Mouse (Mus musculus): ENCODE data around the gene Gstp1. TPM values are rescaled to one million over a fixed set of nuclear protein-coding genes. Genes with fewer than 3 reads are reported as not detected.
A peak's percentile ranks its signal among the peaks of the same experiment; 100 is the strongest.

Gene Gstp1
- polyA plus RNA-seq (2014; fragmentation: Nextera tagmentation; extraction: Ambion mirVana) = 437 and 484 TPM in 2 replicates

DNA sequence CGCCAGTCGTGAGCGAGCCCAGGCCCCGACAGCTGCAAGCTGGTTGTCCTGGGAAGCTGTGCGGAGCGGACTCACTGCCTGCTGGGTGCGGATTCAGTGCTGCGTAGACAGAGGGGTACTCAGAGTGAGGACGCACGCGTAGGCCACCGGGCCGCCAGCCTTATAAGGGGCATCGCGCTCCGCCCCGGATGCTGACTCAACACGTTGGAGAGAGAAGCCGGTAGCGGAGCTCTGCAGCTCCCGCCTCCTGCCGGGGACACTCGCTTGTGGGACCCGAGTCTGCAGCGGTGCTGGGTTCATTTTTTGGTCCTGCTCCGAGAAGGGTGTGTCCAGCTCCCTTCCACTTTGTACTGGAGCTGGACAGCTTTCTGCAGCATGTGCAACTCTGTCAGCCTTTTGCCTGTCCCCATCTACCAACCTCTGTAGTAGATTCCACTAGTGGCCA, at the start of gene Gstp1:
Gstp1 (minus strand) TSS at position 198 of the 445 bp plus-strand sequence.
- WGBS = under 1% methylated on average over 26 of the region's 26 CpGs
- peak within 1 kb of the TSS; percentile 68 for H3K4me2 ChIP-seq (ENCODE audit: low read depth, low read length)
- no peaks in the 10 kb centered on the region for H3K9me3 ChIP-seq (ENCODE audit: control insufficient read depth, low read length)
- peak within 1 kb of the TSS; percentile 44; the same call in 1 of the 2 replicates for H3K27ac ChIP-seq (ENCODE audit: low read depth, low read length)
- peak within 1 kb of the TSS; percentile 54 for H3K4me3 ChIP-seq (ENCODE audit: low read depth, low read length)
- H3K27me3 ChIP-seq (ENCODE audit: control insufficient read depth, insufficient read depth, low read length) = no peaks in the 10 kb centered on the region
- H3K4me1 ChIP-seq (ENCODE audit: control insufficient read depth, insufficient read depth, low read length) = no peaks in the 10 kb centered on the region; the same call in 1 of the 2 replicates
- H3K9ac ChIP-seq (replicated peaks; ENCODE audit: low read depth, low read length) = peak within 1 kb of the TSS; percentile 65
- ATAC-seq (ENCODE audit: low read depth) = peak; percentile 86
- H3K36me3 ChIP-seq (ENCODE audit: control insufficient read depth, insufficient read depth, low read length) = no peaks in the 10 kb centered on the region

DNA sequence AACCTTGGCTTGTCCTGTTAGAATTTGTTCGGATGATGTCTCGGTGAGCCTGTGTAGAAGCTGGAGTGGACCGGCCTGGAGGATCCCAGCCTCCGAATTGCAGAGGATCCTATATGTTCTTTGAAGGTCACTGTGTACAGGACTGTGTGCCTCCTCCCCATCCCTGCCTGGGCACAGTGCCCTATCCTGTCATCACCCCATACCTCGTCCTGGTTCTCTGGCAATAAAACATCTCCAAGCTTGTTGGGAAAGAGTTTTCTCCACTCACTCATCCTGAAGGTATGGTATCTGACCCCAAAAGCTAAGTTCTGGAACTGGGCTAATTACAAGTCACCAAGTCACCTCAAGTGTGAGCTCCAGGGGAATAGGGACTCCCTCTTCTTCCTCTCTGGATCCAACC, 49.3 kb upstream of the Gstp1 start:
- Histone ChIP-seq H3K9ac (replicated peaks; ENCODE audit: low read depth, low read length) (no peak overlapping the region), H3K27me3 (ENCODE audit: control insufficient read depth, insufficient read depth, low read length) (no peaks in the 10 kb centered on the region), H3K27ac (ENCODE audit: low read depth, low read length) (no peak overlapping the region), H3K4me2 (ENCODE audit: low read depth, low read length) (no peak overlapping the region), H3K36me3 (ENCODE audit: control insufficient read depth, insufficient read depth, low read length) (no peaks in the 10 kb centered on the region), H3K9me3 (ENCODE audit: control insufficient read depth, low read length) (no peaks in the 10 kb centered on the region), H3K4me1 (ENCODE audit: control insufficient read depth, insufficient read depth, low read length) (no peaks in the 10 kb centered on the region), H3K4me3 (ENCODE audit: low read depth, low read length) (no peak overlapping the region)
- no peak for ATAC-seq (ENCODE audit: low read depth)
- 94% methylated on average over 5 of the region's 5 CpGs for WGBS

DNA sequence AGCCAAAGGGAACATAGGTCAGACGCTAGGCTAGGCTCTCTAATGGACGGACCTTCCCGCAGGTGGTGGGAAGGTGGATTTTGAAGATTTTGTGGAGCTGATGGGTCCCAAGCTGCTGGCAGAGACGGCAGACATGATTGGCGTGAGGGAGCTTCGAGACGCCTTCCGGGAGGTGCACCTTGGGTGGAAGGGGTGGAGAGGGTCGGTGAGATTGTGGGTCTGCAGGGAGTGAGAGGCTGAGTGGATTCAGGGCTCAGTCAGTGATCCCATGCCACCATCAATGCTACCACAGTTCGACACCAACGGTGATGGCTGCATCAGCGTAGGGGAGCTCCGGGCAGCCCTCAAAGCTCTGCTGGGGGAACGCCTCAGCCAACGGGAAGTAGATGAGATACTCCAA, 48.4 kb upstream of the Gstp1 start:
- WGBS = 93% methylated on average over 15 of the region's 15 CpGs
- Histone ChIP-seq H3K4me3 (ENCODE audit: low read depth, low read length) (no peak overlapping the region), H3K9ac (replicated peaks; ENCODE audit: low read depth, low read length) (no peak overlapping the region), H3K27me3 (ENCODE audit: control insufficient read depth, insufficient read depth, low read length) (no peaks in the 10 kb centered on the region), H3K27ac (ENCODE audit: low read depth, low read length) (no peak overlapping the region), H3K4me1 (ENCODE audit: control insufficient read depth, insufficient read depth, low read length) (no peaks in the 10 kb centered on the region), H3K36me3 (ENCODE audit: control insufficient read depth, insufficient read depth, low read length) (no peaks in the 10 kb centered on the region), H3K4me2 (ENCODE audit: low read depth, low read length) (no peak overlapping the region), H3K9me3 (ENCODE audit: control insufficient read depth, low read length) (no peaks in the 10 kb centered on the region)
- no peak for ATAC-seq (ENCODE audit: low read depth)

DNA sequence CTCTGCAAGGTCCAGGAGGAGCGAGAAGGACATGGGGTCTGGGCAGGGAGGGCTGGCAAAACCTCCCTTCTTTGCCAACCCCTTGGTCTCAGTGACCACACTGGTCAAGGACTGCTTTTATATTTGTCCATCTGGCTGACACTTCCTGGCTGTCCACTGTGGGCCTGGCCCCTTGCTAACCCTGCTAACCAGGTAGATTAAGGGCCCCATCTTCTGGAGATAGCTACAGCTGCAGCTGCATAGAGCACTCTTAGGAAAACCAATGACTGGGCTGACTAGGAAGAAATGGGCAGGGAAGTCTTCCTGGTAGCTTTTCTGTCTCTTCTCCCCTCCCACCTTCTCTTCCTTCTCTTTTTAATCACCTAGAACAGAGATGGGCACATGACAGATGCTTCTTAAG, 47.2 kb upstream of the Gstp1 start:
- 91% methylated on average over 1 of the region's 1 CpGs for WGBS
- Histone ChIP-seq H3K27ac (ENCODE audit: low read depth, low read length) (no peak overlapping the region), H3K4me3 (ENCODE audit: low read depth, low read length) (no peak overlapping the region), H3K9ac (replicated peaks; ENCODE audit: low read depth, low read length) (no peak overlapping the region), H3K4me1 (ENCODE audit: control insufficient read depth, insufficient read depth, low read length) (no peaks in the 10 kb centered on the region), H3K27me3 (ENCODE audit: control insufficient read depth, insufficient read depth, low read length) (no peaks in the 10 kb centered on the region), H3K4me2 (ENCODE audit: low read depth, low read length) (no peak overlapping the region), H3K36me3 (ENCODE audit: control insufficient read depth, insufficient read depth, low read length) (no peaks in the 10 kb centered on the region), H3K9me3 (ENCODE audit: control insufficient read depth, low read length) (no peaks in the 10 kb centered on the region)
- ATAC-seq (ENCODE audit: low read depth) = no peak

DNA sequence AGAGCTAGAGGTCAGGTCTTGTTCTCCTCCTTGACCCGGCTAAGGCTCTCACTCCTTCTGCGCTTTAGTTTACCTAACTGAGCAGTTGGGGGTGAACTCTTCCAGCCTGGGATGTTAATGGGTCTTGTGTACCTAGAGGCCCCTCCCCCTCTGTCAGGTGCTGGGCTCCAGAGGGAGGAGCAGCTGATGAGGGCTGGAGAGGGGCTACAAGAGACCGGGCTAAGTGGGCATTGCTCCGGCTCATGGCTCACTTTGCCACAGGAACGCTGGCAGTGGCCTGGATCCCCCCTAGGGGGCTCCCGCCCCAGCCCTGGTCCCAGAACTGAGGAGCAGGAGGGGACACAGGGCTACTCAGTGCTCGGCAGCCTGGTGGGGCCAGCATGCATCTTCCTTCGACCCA, 46.0 kb upstream of the Gstp1 start:
- Histone ChIP-seq H3K27me3 (ENCODE audit: control insufficient read depth, insufficient read depth, low read length) (no peaks in the 10 kb centered on the region), H3K9me3 (ENCODE audit: control insufficient read depth, low read length) (no peaks in the 10 kb centered on the region), H3K36me3 (ENCODE audit: control insufficient read depth, insufficient read depth, low read length) (no peaks in the 10 kb centered on the region), H3K27ac (ENCODE audit: low read depth, low read length) (no peak overlapping the region), H3K4me2 (ENCODE audit: low read depth, low read length) (no peak overlapping the region), H3K4me3 (ENCODE audit: low read depth, low read length) (no peak overlapping the region), H3K9ac (replicated peaks; ENCODE audit: low read depth, low read length) (no peak overlapping the region), H3K4me1 (ENCODE audit: control insufficient read depth, insufficient read depth, low read length) (no peaks in the 10 kb centered on the region)
- 39% methylated on average over 8 of the region's 8 CpGs for WGBS
- ATAC-seq (ENCODE audit: low read depth) = no peak

DNA sequence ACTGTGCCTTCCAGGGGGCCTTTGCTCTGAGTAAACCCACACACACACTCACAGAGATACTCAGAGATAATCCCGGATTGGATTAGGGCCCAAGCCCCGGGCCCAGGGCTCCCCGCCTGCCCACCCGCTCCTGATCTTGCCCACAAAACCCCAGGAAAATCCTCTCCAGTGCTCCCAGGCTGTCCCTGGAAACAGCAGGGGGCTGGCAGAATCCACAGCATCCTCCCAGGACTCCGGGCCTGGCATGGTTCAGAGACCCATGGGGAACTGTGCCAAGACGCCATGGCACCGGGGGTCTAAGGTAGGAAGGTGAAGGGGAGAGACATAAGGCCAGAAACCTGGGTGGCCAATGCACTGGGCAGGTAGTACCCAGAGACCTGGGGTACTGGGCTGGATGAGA, 45.5 kb upstream of the Gstp1 start:
- no peak overlapping the region for H3K4me2 ChIP-seq (ENCODE audit: low read depth, low read length)
- 83% methylated on average over 7 of the region's 7 CpGs for WGBS
- no peaks in the 10 kb centered on the region for H3K27me3 ChIP-seq (ENCODE audit: control insufficient read depth, insufficient read depth, low read length)

DNA sequence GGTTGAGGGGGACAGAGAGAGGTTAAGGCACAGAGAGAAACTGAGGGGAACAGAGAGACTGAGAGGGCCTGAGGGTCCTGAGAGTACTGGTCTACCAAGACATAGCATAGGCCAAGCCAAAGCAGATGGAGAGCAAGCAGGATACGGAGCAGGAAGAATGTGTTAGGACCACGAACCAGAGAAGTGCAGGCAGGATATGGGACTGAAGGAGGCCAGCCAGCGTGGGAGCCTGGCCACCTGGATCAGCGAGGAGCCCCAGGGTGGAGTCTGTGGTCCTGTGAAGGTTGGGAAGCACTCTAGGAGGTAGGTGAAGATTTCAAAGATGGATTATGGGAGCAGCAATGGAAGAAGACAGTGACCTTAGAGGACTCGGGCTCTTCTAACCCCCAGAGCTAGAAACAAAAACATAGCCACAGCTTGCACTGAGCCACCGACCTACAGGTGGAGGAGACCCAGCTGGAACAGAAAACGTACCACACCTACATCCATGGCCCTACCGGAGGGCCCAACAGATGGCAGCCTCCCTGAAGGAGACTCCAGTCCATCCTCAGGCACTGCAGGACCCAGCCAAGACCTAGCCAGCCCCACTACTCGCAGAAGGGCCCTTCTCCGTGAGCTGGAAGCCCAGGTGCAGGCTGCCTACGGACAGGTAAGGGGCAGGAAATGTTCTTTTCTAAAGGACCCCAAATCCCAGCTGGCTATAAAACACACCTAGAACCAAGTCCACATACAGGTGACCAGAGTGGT, 44.6 kb upstream of the Gstp1 start:
- Histone ChIP-seq H3K9me3 (ENCODE audit: control insufficient read depth, low read length) (no peaks in the 10 kb centered on the region), H3K36me3 (ENCODE audit: control insufficient read depth, insufficient read depth, low read length) (no peaks in the 10 kb centered on the region), H3K4me2 (ENCODE audit: low read depth, low read length) (no peak overlapping the region), H3K4me1 (ENCODE audit: control insufficient read depth, insufficient read depth, low read length) (no peaks in the 10 kb centered on the region), H3K4me3 (ENCODE audit: low read depth, low read length) (no peak overlapping the region), H3K9ac (replicated peaks; ENCODE audit: low read depth, low read length) (no peak overlapping the region), H3K27ac (ENCODE audit: low read depth, low read length) (no peak overlapping the region), H3K27me3 (ENCODE audit: control insufficient read depth, insufficient read depth, low read length) (no peaks in the 10 kb centered on the region)
- 84% methylated on average over 11 of the region's 11 CpGs for WGBS
- no peak for ATAC-seq (ENCODE audit: low read depth)

More for the DNA sequence above, 45.5 kb upstream of the Gstp1 start:
- no peaks in the 10 kb centered on the region for H3K4me1 ChIP-seq (ENCODE audit: control insufficient read depth, insufficient read depth, low read length)
- no peak for ATAC-seq (ENCODE audit: low read depth)
- no peak overlapping the region for H3K4me3 ChIP-seq (ENCODE audit: low read depth, low read length)
- H3K9me3 ChIP-seq (ENCODE audit: control insufficient read depth, low read length) = no peaks in the 10 kb centered on the region
- H3K27ac ChIP-seq (ENCODE audit: low read depth, low read length) = no peak overlapping the region
- H3K36me3 ChIP-seq (ENCODE audit: control insufficient read depth, insufficient read depth, low read length) = no peaks in the 10 kb centered on the region
- no peak overlapping the region for H3K9ac ChIP-seq (replicated peaks; ENCODE audit: low read depth, low read length)

DNA sequence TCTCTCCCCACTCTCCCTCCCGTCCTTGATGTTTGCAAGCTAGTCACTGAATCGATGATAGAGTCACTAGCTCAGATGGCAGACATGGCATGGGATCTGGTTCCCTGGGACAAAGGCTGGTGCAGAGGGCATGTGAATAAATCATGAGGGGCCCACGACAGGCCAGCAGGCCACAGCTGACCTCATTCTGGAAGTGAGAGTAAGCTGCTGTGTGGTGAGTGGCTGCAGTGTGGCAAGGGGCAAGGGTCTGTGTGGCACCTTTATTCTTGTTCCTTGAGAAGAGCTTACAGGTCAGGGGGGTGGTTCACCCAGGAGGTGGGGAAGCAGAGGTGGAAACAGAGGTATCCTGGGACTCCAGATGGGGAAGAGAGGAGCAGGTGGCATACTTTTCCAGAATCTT, 43.6 kb upstream of the Gstp1 start, which contains the start of gene Cabp2:
Cabp2 (plus strand) TSS at position 185 of the 400 bp plus-strand sequence.
- 61% methylated on average over 3 of the region's 3 CpGs for WGBS
- H3K4me1 ChIP-seq (ENCODE audit: control insufficient read depth, insufficient read depth, low read length) = no peaks in the 10 kb centered on the region

DNA sequence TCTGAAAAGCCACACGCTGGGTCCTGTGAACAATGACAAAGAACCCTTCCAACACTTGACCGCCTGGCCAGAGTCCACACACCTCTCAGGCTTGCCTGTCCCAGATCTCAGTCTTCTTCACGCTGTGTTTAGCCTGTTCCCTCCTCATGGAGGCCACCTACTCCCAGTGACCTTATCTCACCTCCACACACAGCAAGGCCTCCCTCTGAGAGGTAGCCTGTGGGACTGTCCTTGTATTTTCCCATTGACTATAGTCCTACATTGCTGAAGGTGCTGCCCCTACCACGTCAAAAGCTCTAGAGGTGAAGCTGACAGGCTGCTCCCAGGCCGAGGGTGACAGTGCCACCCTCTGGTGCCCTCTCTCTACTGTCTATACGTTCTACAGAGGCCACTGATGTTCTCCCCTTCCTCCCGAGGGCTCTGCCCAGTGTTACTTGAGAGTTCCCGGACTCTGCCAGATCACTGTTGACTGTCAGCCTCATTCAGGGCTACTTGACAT, 42.8 kb upstream of the Gstp1 start:
- H3K27me3 ChIP-seq (ENCODE audit: control insufficient read depth, insufficient read depth, low read length) = no peaks in the 10 kb centered on the region
- H3K4me1 ChIP-seq (ENCODE audit: control insufficient read depth, insufficient read depth, low read length) = no peaks in the 10 kb centered on the region
- H3K27ac ChIP-seq (ENCODE audit: low read depth, low read length) = no peak overlapping the region
- no peak overlapping the region for H3K4me3 ChIP-seq (ENCODE audit: low read depth, low read length)
- H3K9ac ChIP-seq (replicated peaks; ENCODE audit: low read depth, low read length) = no peak overlapping the region
- no peaks in the 10 kb centered on the region for H3K9me3 ChIP-seq (ENCODE audit: control insufficient read depth, low read length)
- no peaks in the 10 kb centered on the region for H3K36me3 ChIP-seq (ENCODE audit: control insufficient read depth, insufficient read depth, low read length)
- WGBS = 66% methylated on average over 8 of the region's 8 CpGs
- H3K4me2 ChIP-seq (ENCODE audit: low read depth, low read length) = no peak overlapping the region
- no peak for ATAC-seq (ENCODE audit: low read depth)

More for the DNA sequence above, 43.6 kb upstream of the Gstp1 start, which contains the start of gene Cabp2:
- no peaks in the 10 kb centered on the region for H3K27me3 ChIP-seq (ENCODE audit: control insufficient read depth, insufficient read depth, low read length)
- H3K27ac ChIP-seq (ENCODE audit: low read depth, low read length) = no peak within 1 kb of the TSS
- no peak within 1 kb of the TSS for H3K4me2 ChIP-seq (ENCODE audit: low read depth, low read length)
- no peak within 1 kb of the TSS for H3K9ac ChIP-seq (replicated peaks; ENCODE audit: low read depth, low read length)
- H3K4me3 ChIP-seq (ENCODE audit: low read depth, low read length) = no peak within 1 kb of the TSS
- ATAC-seq (ENCODE audit: low read depth) = no peak
- H3K9me3 ChIP-seq (ENCODE audit: control insufficient read depth, low read length) = no peaks in the 10 kb centered on the region
- H3K36me3 ChIP-seq (ENCODE audit: control insufficient read depth, insufficient read depth, low read length) = no peaks in the 10 kb centered on the region
